ENCODE assay signal across 10 mouse cellular contexts in genomic region chr1:133911008-133911407, GRCm38 (mm10).
"Had no signal": no experiment of that assay in that cellular context is flagged by ENCODE, and none has a peak within 500 bp of the region (broad histone marks: within the 10 kb centered on the region; RNA-seq: fewer than 3 reads in every experiment).

No protein-coding gene starts in this region.

- H3K9me3 ChIP-seq: kidney, embryonic 15.5 days; limb, embryonic 10.5 days; limb, embryonic 13.5 days; liver, embryonic 12.5 days; liver, embryonic 15.5 days; megakaryocyte, embryonic 14.5 days; midbrain, embryonic 10.5 days; midbrain, embryonic 15.5 days; neural tube, embryonic 12.5 days; neural tube, embryonic 15.5 days had no signal

- ATAC-seq: liver, embryonic 12.5 days; midbrain, embryonic 15.5 days had no signal

- H3K4me2 ChIP-seq: kidney, embryonic 15.5 days; limb, embryonic 13.5 days; liver, embryonic 12.5 days; liver, embryonic 15.5 days; midbrain, embryonic 15.5 days; neural tube, embryonic 12.5 days; neural tube, embryonic 15.5 days had no signal

- H3K27me3 ChIP-seq: midbrain, embryonic 15.5 days had no signal

- H3K36me3 ChIP-seq: kidney, embryonic 15.5 days; limb, embryonic 10.5 days; limb, embryonic 13.5 days; liver, embryonic 12.5 days; liver, embryonic 15.5 days; midbrain, embryonic 10.5 days; midbrain, embryonic 15.5 days; neural tube, embryonic 12.5 days; neural tube, embryonic 15.5 days had no signal

- H3K27ac ChIP-seq: kidney, embryonic 15.5 days; limb, embryonic 10.5 days; limb, embryonic 13.5 days; liver, embryonic 12.5 days; liver, embryonic 15.5 days; midbrain, embryonic 10.5 days; midbrain, embryonic 15.5 days; neural tube, embryonic 12.5 days; neural tube, embryonic 15.5 days had no signal

- H3K4me3 ChIP-seq: kidney, embryonic 15.5 days; limb, embryonic 10.5 days; limb, embryonic 13.5 days; liver, embryonic 12.5 days; liver, embryonic 15.5 days; megakaryocyte, embryonic 14.5 days; midbrain, embryonic 10.5 days; midbrain, embryonic 15.5 days; neural tube, embryonic 12.5 days; neural tube, embryonic 15.5 days had no signal

- H3K9ac ChIP-seq: kidney, embryonic 15.5 days; limb, embryonic 13.5 days; liver, embryonic 12.5 days; liver, embryonic 15.5 days; midbrain, embryonic 15.5 days; neural tube, embryonic 12.5 days; neural tube, embryonic 15.5 days had no signal
